Mouse (Mus musculus): Measurements from ENCODE around the gene Cdc42bpa. TPM values are rescaled to one million over a fixed set of nuclear protein-coding genes. Genes with fewer than 3 reads are reported as not detected.

Gene Cdc42bpa
- polyA plus RNA-seq, 1 experiment from 2014 or later: 11.7 TPM

GRCm38 (mm10) chr1:180192866-180193265 is 232.6 kb downstream of the Cdc42bpa start:
- no peak for DNase-seq (ENCODE audit: low spot score)
- Histone ChIP-seq H3K4me3 (no peak overlapping the region), H3K4me1 (peaks cover 15% of the 10 kb centered on the region), H3K36me3 (no peaks in the 10 kb centered on the region), H3K27ac (replicated peaks) (no peak overlapping the region), H3K9me3 (replicated peaks) (no peaks in the 10 kb centered on the region), H3K27me3 (ENCODE audit: low read depth, poor library complexity, severe bottlenecking) (0 out of 2 replicates have a peak, but pooled peaks cover 4% of the 10 kb centered on the region)
- WGBS: 74% methylated on average over 4 of the region's 4 CpGs

DNA sequence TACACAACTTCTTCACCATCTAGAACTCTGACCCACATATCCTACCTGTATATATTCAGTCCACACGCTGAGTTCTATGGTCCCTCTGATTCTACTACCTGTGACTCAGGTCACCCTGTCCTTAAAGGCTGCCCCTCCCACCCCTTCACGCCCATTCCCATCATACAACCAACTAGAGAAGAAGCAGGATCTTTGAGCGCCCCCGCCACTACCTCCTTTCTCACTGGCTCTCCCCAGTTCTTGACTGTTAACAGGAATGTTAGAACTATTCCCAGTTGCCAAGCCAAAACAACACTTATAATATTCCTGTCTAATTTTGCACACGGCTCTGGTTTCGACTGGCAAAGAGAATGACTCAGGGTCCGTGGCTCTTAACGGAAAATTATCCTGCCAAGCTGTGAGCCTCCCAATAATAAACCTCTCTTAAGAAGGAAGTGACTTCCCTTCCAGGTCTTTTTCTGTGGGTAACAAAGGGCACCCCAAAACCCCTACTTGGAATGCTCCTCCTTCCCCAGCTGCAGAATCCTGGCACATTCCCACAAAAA is 233.2 kb downstream of the Cdc42bpa start:
- 0 out of 2 replicates have a peak, but pooled peaks cover 4% of the 10 kb centered on the region for H3K27me3 ChIP-seq (ENCODE audit: low read depth, poor library complexity, severe bottlenecking)
- no peak overlapping the region for H3K27ac ChIP-seq (replicated peaks)
- peaks cover 15% of the 10 kb centered on the region for H3K4me1 ChIP-seq
- no peaks in the 10 kb centered on the region for H3K36me3 ChIP-seq
- no peak overlapping the region for H3K4me3 ChIP-seq
- DNase-seq (ENCODE audit: low spot score): no peak
- 83% methylated on average over 8 of the region's 8 CpGs for WGBS
- H3K9me3 ChIP-seq (replicated peaks): no peaks in the 10 kb centered on the region

GRCm38 (mm10) chr1:180194048-180194447 is 233.8 kb downstream of the Cdc42bpa start:
- DNase-seq (ENCODE audit: low spot score): no peak
- H3K4me3 ChIP-seq: no peak overlapping the region

GRCm38 (mm10) chr1:180194781-180195471 is 234.7 kb downstream of the Cdc42bpa start:
- 38% methylated on average over 9 of the region's 9 CpGs for WGBS
- peak overlapping the region; percentile 72 for H3K4me3 ChIP-seq
- H3K27me3 ChIP-seq (ENCODE audit: low read depth, poor library complexity, severe bottlenecking): 0 out of 2 replicates have a peak, but pooled peaks cover 4% of the 10 kb centered on the region
- DNase-seq (ENCODE audit: low spot score): peak; percentile 28
- H3K27ac ChIP-seq (replicated peaks): no peak overlapping the region
- no peaks in the 10 kb centered on the region for H3K36me3 ChIP-seq
- H3K4me1 ChIP-seq: peaks cover 15% of the 10 kb centered on the region
- no peaks in the 10 kb centered on the region for H3K9me3 ChIP-seq (replicated peaks)

More at GRCm38 (mm10) chr1:180194048-180194447, 233.8 kb downstream of the Cdc42bpa start:
- 0 out of 2 replicates have a peak, but pooled peaks cover 4% of the 10 kb centered on the region for H3K27me3 ChIP-seq (ENCODE audit: low read depth, poor library complexity, severe bottlenecking)
- no peak overlapping the region for H3K27ac ChIP-seq (replicated peaks)
- no peaks in the 10 kb centered on the region for H3K36me3 ChIP-seq
- no peaks in the 10 kb centered on the region for H3K9me3 ChIP-seq (replicated peaks)
- peaks cover 15% of the 10 kb centered on the region for H3K4me1 ChIP-seq
- WGBS: 84% methylated on average over 9 of the region's 9 CpGs

DNA sequence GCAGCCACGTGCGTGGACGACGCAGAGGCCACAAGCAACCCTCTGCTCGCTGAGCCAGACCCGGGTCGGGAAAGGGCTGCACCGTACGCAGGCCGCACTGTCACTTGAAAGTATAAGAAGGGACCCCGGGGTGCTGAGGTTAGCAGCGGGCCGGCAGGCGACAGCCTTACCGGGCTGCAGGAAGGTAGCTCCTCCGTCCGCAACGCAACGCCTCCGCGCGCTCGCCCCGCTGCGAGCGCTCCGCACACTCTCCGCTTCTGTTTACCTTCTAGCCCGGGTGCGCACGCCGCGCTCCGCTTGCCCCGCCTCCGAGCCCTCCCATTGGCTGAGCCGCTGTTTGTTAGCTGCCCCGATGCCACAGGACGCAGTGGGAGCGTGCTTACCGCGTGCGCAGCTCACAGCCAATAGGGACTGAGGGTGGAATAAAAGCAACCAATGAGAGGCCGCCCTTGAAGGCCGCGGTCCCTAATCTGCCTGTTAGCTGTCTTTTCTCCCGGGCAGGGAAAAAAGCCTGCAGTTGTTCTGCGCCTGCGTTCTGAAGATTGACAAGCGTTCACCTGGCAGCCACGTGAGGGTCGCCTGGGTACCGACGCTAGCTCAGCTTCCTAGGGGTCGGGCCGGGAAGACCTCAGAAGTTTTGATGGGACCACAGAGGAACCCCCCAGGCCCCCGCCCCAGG is 235.6 kb downstream of the Cdc42bpa start:
- Histone ChIP-seq H3K27ac (replicated peaks) (no peak overlapping the region), H3K9me3 (replicated peaks) (no peaks in the 10 kb centered on the region), H3K27me3 (ENCODE audit: low read depth, poor library complexity, severe bottlenecking) (0 out of 2 replicates have a peak, but pooled peaks cover 4% of the 10 kb centered on the region), H3K36me3 (no peaks in the 10 kb centered on the region), H3K4me1 (peaks cover 15% of the 10 kb centered on the region), H3K4me3 (peak overlapping the region; percentile 72)
- WGBS: under 1% methylated on average over 57 of the region's 57 CpGs
- peak; percentile 97 for DNase-seq (ENCODE audit: low spot score)

DNA sequence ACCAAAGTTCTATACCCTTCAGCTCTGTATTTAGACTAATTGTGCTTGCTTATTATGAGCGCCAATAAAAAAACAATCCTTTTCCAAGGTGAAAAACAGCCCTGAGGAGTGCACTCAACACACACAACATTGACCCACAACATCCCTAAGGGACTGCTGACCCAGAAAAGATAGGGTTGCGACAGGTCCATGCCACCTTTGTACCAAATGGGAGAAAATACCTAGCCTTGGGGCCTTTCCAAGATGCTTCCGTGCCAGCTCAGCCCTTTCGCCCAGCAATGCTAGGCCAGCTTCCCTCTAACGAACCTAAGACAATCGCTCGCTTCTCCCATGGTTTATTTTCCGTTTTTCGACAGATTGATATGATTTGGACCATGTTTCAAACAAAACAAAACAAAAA is 236.2 kb downstream of the Cdc42bpa start:
- 0 out of 2 replicates have a peak, but pooled peaks cover 4% of the 10 kb centered on the region for H3K27me3 ChIP-seq (ENCODE audit: low read depth, poor library complexity, severe bottlenecking)
- WGBS: 94% methylated on average over 9 of the region's 9 CpGs
- H3K4me3 ChIP-seq: peak overlapping the region; percentile 72
- H3K36me3 ChIP-seq: no peaks in the 10 kb centered on the region
- peaks cover 15% of the 10 kb centered on the region for H3K4me1 ChIP-seq
- no peaks in the 10 kb centered on the region for H3K9me3 ChIP-seq (replicated peaks)
- no peak for DNase-seq (ENCODE audit: low spot score)
- no peak overlapping the region for H3K27ac ChIP-seq (replicated peaks)

DNA sequence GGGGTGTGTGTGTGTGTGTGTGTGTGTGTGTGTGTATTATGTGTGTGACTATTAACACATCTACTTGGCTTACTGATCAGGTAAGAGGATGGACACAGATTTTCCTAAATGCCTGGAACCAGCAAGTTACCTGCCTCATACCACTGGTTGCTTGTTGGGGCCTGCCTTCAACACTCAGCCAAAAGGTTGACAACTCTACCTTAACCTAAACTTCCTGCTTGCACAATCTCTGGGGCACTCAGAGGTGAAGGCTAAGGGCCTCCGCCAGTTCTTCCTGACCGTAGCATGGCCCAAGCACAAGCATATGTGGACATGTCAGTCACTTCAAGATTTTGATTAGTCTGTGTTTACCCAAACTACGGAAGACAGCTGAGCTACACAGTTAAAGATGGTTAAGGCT is 237.7 kb downstream of the Cdc42bpa start:
- WGBS: 86% methylated on average over 3 of the region's 3 CpGs
- no peaks in the 10 kb centered on the region for H3K36me3 ChIP-seq
- no peak for DNase-seq (ENCODE audit: low spot score)
- no peaks in the 10 kb centered on the region for H3K9me3 ChIP-seq (replicated peaks)
- H3K4me3 ChIP-seq: no peak overlapping the region
- peaks cover 15% of the 10 kb centered on the region for H3K4me1 ChIP-seq
- H3K27ac ChIP-seq (replicated peaks): no peak overlapping the region
- H3K27me3 ChIP-seq (ENCODE audit: low read depth, poor library complexity, severe bottlenecking): 0 out of 2 replicates have a peak, but pooled peaks cover 4% of the 10 kb centered on the region

DNA sequence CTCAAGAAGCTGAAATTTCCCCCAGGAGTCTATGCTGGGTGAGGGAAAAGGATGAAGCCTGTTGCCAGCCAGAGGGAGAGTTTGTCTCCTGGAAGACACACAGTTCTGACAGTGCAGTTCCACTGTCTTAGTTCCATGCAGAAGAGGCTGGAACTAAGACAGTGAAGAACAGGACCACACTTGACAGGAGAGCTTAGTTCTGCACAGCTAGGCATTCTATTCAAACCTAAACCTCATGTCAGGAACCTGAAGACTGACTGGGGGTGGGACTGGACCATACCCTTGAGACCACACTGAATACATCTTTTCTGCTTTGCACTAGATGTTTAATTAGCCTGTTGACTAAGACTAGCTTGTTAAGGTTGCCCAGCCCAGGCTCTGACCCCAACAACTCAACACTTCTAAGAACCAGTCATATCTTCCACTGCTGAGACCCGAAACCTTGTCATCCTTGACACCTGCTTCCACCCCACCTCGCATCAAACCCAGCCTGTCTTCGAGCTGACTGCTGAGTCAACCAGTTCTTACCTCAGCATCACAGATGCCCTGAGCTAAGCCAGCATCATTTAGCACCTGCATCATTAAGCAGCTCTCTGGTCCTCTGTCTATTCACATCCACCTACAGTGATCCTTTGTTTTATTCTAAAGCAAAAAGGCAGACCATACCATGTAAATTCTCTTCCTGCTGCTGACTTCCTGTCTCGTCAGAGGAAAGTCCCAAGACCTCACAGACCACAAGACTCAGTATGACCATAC is 238.9 kb downstream of the Cdc42bpa start, which contains the start of gene Coq8a:
Coq8a (minus strand) TSS at position 644 of the 756 bp plus-strand sequence.
- H3K27me3 ChIP-seq (ENCODE audit: low read depth, poor library complexity, severe bottlenecking): 0 out of 2 replicates have a peak, but pooled peaks cover 4% of the 10 kb centered on the region
- H3K27ac ChIP-seq (replicated peaks): no peak within 1 kb of the TSS
- H3K9me3 ChIP-seq (replicated peaks): no peaks in the 10 kb centered on the region
- no peak for DNase-seq (ENCODE audit: low spot score)
- peaks cover 15% of the 10 kb centered on the region for H3K4me1 ChIP-seq
- H3K4me3 ChIP-seq: no peak within 1 kb of the TSS
- no peaks in the 10 kb centered on the region for H3K36me3 ChIP-seq
- WGBS: 68% methylated on average over 4 of the region's 4 CpGs

- Histone ChIP-seq H3K9me3 (replicated peaks) (no peaks in the 10 kb centered on the region), H3K4me1 (peaks cover 15% of the 10 kb centered on the region), H3K27ac (replicated peaks) (no peak overlapping the region), H3K36me3 (no peaks in the 10 kb centered on the region), H3K27me3 (ENCODE audit: low read depth, poor library complexity, severe bottlenecking) (0 out of 2 replicates have a peak, but pooled peaks cover 4% of the 10 kb centered on the region), H3K4me3 (no peak overlapping the region)
- 72% methylated on average over 4 of the region's 4 CpGs for WGBS
- DNase-seq (ENCODE audit: low spot score): no peak
Measured at GRCm38 (mm10) chr1:180199715-180200050, 239.4 kb downstream of the Cdc42bpa start.

DNA sequence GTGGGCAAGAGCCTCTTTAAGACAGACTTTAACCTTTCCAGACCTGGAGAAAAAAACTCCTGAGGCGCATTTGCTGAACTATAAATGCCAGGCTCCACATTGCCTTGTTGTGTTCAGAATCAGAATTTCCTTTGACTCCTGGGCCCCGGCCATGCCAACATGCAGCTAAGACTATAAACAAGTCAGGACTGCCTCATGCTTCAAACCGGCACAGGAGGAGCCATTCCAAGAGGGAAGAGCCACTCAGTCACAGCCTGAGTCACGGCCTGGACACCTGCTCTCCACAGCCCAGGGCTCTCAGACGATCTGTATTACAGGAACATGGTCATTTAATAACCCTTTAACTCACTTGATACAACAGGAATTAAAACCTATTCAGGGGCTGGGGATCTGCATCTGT is 240.4 kb downstream of the Cdc42bpa start:
- Histone ChIP-seq H3K27me3 (ENCODE audit: low read depth, poor library complexity, severe bottlenecking) (no peaks in the 10 kb centered on the region), H3K36me3 (no peaks in the 10 kb centered on the region), H3K27ac (replicated peaks) (no peak overlapping the region), H3K9me3 (replicated peaks) (no peaks in the 10 kb centered on the region), H3K4me1 (peaks cover 7% of the 10 kb centered on the region), H3K4me3 (no peak overlapping the region)
- 85% methylated on average over 5 of the region's 5 CpGs for whole genome bisulfite sequencing
- DNase-seq (ENCODE audit: low spot score): no peak

DNA sequence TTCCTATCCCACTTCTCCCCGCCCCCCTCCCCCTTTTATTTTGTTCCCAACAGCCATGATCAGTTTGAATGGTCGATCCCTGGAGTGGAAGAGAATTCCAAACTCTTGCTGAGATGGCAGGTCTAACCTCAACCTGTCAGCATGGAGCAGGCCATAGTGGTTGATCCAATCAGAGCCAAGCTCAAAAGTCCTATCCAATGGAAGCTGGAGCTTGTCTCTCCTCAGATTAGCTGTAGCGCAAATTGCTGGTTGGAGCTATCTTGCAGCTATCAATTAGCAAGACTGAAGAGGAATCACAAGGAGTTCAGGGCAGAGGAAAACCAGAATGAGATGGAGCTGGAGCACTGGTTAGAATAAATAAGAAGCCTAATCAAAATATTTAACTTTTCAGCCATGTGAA is 248.1 kb downstream of the Cdc42bpa start:
- WGBS: 80% methylated on average over 3 of the region's 3 CpGs
- H3K4me1 ChIP-seq: no peaks in the 10 kb centered on the region
- no peaks in the 10 kb centered on the region for H3K36me3 ChIP-seq
- H3K4me3 ChIP-seq: no peak overlapping the region
- no peak overlapping the region for H3K27ac ChIP-seq (replicated peaks)
- no peak for DNase-seq (ENCODE audit: low spot score)
- no peaks in the 10 kb centered on the region for H3K27me3 ChIP-seq (ENCODE audit: low read depth, poor library complexity, severe bottlenecking)
- H3K9me3 ChIP-seq (replicated peaks): no peaks in the 10 kb centered on the region

DNA sequence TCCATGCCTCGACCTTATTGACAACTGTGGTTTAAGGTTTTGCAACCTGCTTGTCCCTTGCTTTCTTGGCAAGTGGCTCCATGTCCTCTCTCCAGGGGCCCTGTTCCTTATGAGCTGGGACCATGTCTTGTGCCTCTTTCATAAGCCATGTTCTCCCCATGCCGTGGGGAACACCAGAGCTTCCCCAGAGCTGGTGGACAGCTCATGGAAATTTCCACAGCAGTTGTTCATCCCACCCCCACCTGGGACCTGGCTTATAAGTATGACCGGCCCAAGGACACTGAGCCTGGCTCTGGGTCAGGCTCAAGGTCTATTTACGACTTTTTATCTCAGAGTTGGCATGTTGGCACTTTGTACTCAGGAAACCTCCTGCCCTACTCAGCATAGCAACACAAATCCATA is 249.8 kb downstream of the Cdc42bpa start:
- Histone ChIP-seq H3K27me3 (ENCODE audit: low read depth, poor library complexity, severe bottlenecking) (no peaks in the 10 kb centered on the region), H3K4me3 (no peak overlapping the region), H3K9me3 (replicated peaks) (no peaks in the 10 kb centered on the region), H3K4me1 (no peaks in the 10 kb centered on the region), H3K36me3 (no peaks in the 10 kb centered on the region), H3K27ac (replicated peaks) (no peak overlapping the region)
- DNase-seq (ENCODE audit: low spot score): no peak
- WGBS: 85% methylated on average over 4 of the region's 4 CpGs

Data from midbrain, embryonic 10.5 days (tissue).